Mouse (Mus musculus): ENCODE measurements around the gene Tff1. TPM values are rescaled to one million over a fixed set of nuclear protein-coding genes. Genes with fewer than 3 reads are reported as not detected.

The Tff1 gene
- polyA plus RNA-seq (2015; fragmentation: Nextera tagmentation; extraction: Ambion mirVana): 4.6 TPM in 1 of 2 replicates, not detected in the other

GRCm38 (mm10) chr17:31165127-31165526, at the start of gene Tff1:
Tff1 (minus strand) TSS chr17:31165277.
- no peak within 1 kb of the TSS for H3K27ac ChIP-seq (replicated peaks)
- 91% methylated on average over 6 of the region's 6 CpGs for WGBS
- no peak for ATAC-seq (ENCODE audit: low FRiP score)

GRCm38 (mm10) chr17:31211881-31212280, 46.8 kb upstream of the Tff1 start:
- 89% methylated on average over 6 of the region's 6 CpGs for WGBS
- no peaks in the 10 kb centered on the region for H3K4me1 ChIP-seq
- H3K27ac ChIP-seq (replicated peaks): no peak overlapping the region
- no peak overlapping the region for H3K4me2 ChIP-seq
- ATAC-seq (ENCODE audit: low FRiP score): no peak
- H3K9me3 ChIP-seq (replicated peaks): no peaks in the 10 kb centered on the region
- no peaks in the 10 kb centered on the region for H3K27me3 ChIP-seq (replicated peaks)
- no peaks in the 10 kb centered on the region for H3K36me3 ChIP-seq
- no peak overlapping the region for H3K4me3 ChIP-seq (replicated peaks)
- no peak overlapping the region for H3K9ac ChIP-seq (replicated peaks)

More at GRCm38 (mm10) chr17:31165127-31165526, at the start of gene Tff1:
- H3K4me3 ChIP-seq (replicated peaks): no peak within 1 kb of the TSS
- H3K36me3 ChIP-seq: no peaks in the 10 kb centered on the region
- no peaks in the 10 kb centered on the region for H3K27me3 ChIP-seq (replicated peaks)
- H3K9me3 ChIP-seq (replicated peaks): no peaks in the 10 kb centered on the region
- H3K4me2 ChIP-seq: no peak within 1 kb of the TSS
- H3K9ac ChIP-seq (replicated peaks): no peak within 1 kb of the TSS
- no peaks in the 10 kb centered on the region for H3K4me1 ChIP-seq

- H3K4me1 ChIP-seq: no peaks in the 10 kb centered on the region
- H3K27me3 ChIP-seq (replicated peaks): no peaks in the 10 kb centered on the region
- H3K4me3 ChIP-seq (replicated peaks): no peak overlapping the region
- H3K9ac ChIP-seq (replicated peaks): no peak overlapping the region
- no peaks in the 10 kb centered on the region for H3K36me3 ChIP-seq
- H3K27ac ChIP-seq (replicated peaks): no peak overlapping the region
- no peak overlapping the region for H3K4me2 ChIP-seq
- WGBS: 93% methylated on average over 7 of the region's 7 CpGs
- no peaks in the 10 kb centered on the region for H3K9me3 ChIP-seq (replicated peaks)
- no peak for ATAC-seq (ENCODE audit: low FRiP score)
Measured at GRCm38 (mm10) chr17:31210299-31210698, 45.2 kb upstream of the Tff1 start.

- H3K9me3 ChIP-seq (replicated peaks): no peaks in the 10 kb centered on the region
- H3K9ac ChIP-seq (replicated peaks): no peak overlapping the region
- H3K4me1 ChIP-seq: no peaks in the 10 kb centered on the region
- 95% methylated on average over 11 of the region's 11 CpGs for WGBS
- H3K36me3 ChIP-seq: no peaks in the 10 kb centered on the region
- no peaks in the 10 kb centered on the region for H3K27me3 ChIP-seq (replicated peaks)
- H3K4me3 ChIP-seq (replicated peaks): no peak overlapping the region
- H3K4me2 ChIP-seq: no peak overlapping the region
- no peak overlapping the region for H3K27ac ChIP-seq (replicated peaks)
- ATAC-seq (ENCODE audit: low FRiP score): no peak
Measured at GRCm38 (mm10) chr17:31209376-31209930, 44.4 kb upstream of the Tff1 start.

GRCm38 (mm10) chr17:31208654-31209053, 43.6 kb upstream of the Tff1 start:
- ATAC-seq (ENCODE audit: low FRiP score): no peak
- Histone ChIP-seq H3K4me3 (replicated peaks) (no peak overlapping the region), H3K36me3 (no peaks in the 10 kb centered on the region), H3K9me3 (replicated peaks) (no peaks in the 10 kb centered on the region), H3K9ac (replicated peaks) (no peak overlapping the region), H3K27me3 (replicated peaks) (no peaks in the 10 kb centered on the region), H3K4me2 (no peak overlapping the region), H3K4me1 (no peaks in the 10 kb centered on the region), H3K27ac (replicated peaks) (no peak overlapping the region)
- 80% methylated on average over 8 of the region's 8 CpGs for WGBS

- Histone ChIP-seq H3K27ac (replicated peaks) (no peak within 1 kb of the TSS), H3K4me1 (no peaks in the 10 kb centered on the region), H3K36me3 (no peaks in the 10 kb centered on the region), H3K4me3 (replicated peaks) (no peak within 1 kb of the TSS), H3K9me3 (replicated peaks) (no peaks in the 10 kb centered on the region), H3K27me3 (replicated peaks) (no peaks in the 10 kb centered on the region), H3K4me2 (no peak within 1 kb of the TSS), H3K9ac (replicated peaks) (no peak within 1 kb of the TSS)
- WGBS: 82% methylated on average over 12 of the region's 12 CpGs
- no peak for ATAC-seq (ENCODE audit: low FRiP score)
Measured at GRCm38 (mm10) chr17:31207771-31208334, 42.8 kb upstream of the Tff1 start, which contains the start of gene Ubash3a. Ubash3a (plus strand) TSS chr17:31207873.

GRCm38 (mm10) chr17:31198877-31199276, 33.8 kb upstream of the Tff1 start, which contains the start of gene Tmprss3:
Tmprss3 (minus strand) TSS chr17:31198977.
- H3K4me1 ChIP-seq: no peaks in the 10 kb centered on the region
- no peaks in the 10 kb centered on the region for H3K27me3 ChIP-seq (replicated peaks)
- H3K4me3 ChIP-seq (replicated peaks): no peak within 1 kb of the TSS
- H3K36me3 ChIP-seq: no peaks in the 10 kb centered on the region
- no peak for ATAC-seq (ENCODE audit: low FRiP score)
- no peak within 1 kb of the TSS for H3K27ac ChIP-seq (replicated peaks)
- no peak within 1 kb of the TSS for H3K9ac ChIP-seq (replicated peaks)
- no peak within 1 kb of the TSS for H3K4me2 ChIP-seq
- H3K9me3 ChIP-seq (replicated peaks): no peaks in the 10 kb centered on the region
- 84% methylated on average over 11 of the region's 11 CpGs for WGBS

GRCm38 (mm10) chr17:31196283-31196682, 31.2 kb upstream of the Tff1 start:
- no peak overlapping the region for H3K4me3 ChIP-seq (replicated peaks)
- no peaks in the 10 kb centered on the region for H3K27me3 ChIP-seq (replicated peaks)
- ATAC-seq (ENCODE audit: low FRiP score): no peak
- no peaks in the 10 kb centered on the region for H3K9me3 ChIP-seq (replicated peaks)
- H3K9ac ChIP-seq (replicated peaks): no peak overlapping the region
- H3K36me3 ChIP-seq: no peaks in the 10 kb centered on the region
- no peak overlapping the region for H3K27ac ChIP-seq (replicated peaks)
- H3K4me1 ChIP-seq: no peaks in the 10 kb centered on the region
- 88% methylated on average over 7 of the region's 7 CpGs for WGBS
- no peak overlapping the region for H3K4me2 ChIP-seq

- 85% methylated on average over 6 of the region's 6 CpGs for WGBS
- H3K4me2 ChIP-seq: no peak overlapping the region
- ATAC-seq (ENCODE audit: low FRiP score): no peak
Measured at GRCm38 (mm10) chr17:31195207-31195606, 30.1 kb upstream of the Tff1 start.

GRCm38 (mm10) chr17:31193360-31193759, 28.3 kb upstream of the Tff1 start:
- no peak for ATAC-seq (ENCODE audit: low FRiP score)

More at GRCm38 (mm10) chr17:31195207-31195606, 30.1 kb upstream of the Tff1 start:
- Histone ChIP-seq H3K4me1 (no peaks in the 10 kb centered on the region), H3K9me3 (replicated peaks) (no peaks in the 10 kb centered on the region), H3K27ac (replicated peaks) (no peak overlapping the region), H3K4me3 (replicated peaks) (no peak overlapping the region), H3K27me3 (replicated peaks) (no peaks in the 10 kb centered on the region), H3K36me3 (no peaks in the 10 kb centered on the region), H3K9ac (replicated peaks) (no peak overlapping the region)

GRCm38 (mm10) chr17:31192663-31193062, 27.6 kb upstream of the Tff1 start:
- Histone ChIP-seq H3K36me3 (no peaks in the 10 kb centered on the region), H3K4me1 (no peaks in the 10 kb centered on the region), H3K4me3 (replicated peaks) (no peak overlapping the region), H3K9me3 (replicated peaks) (no peaks in the 10 kb centered on the region), H3K9ac (replicated peaks) (no peak overlapping the region), H3K27me3 (replicated peaks) (no peaks in the 10 kb centered on the region), H3K4me2 (no peak overlapping the region), H3K27ac (replicated peaks) (no peak overlapping the region)
- ATAC-seq (ENCODE audit: low FRiP score): no peak
- WGBS: 51% methylated on average over 2 of the region's 2 CpGs

More at GRCm38 (mm10) chr17:31193360-31193759, 28.3 kb upstream of the Tff1 start:
- H3K27ac ChIP-seq (replicated peaks): no peak overlapping the region
- no peaks in the 10 kb centered on the region for H3K9me3 ChIP-seq (replicated peaks)
- H3K27me3 ChIP-seq (replicated peaks): no peaks in the 10 kb centered on the region
- H3K9ac ChIP-seq (replicated peaks): no peak overlapping the region
- no peak overlapping the region for H3K4me3 ChIP-seq (replicated peaks)
- H3K4me1 ChIP-seq: no peaks in the 10 kb centered on the region
- WGBS: 81% methylated on average over 9 of the region's 9 CpGs
- no peak overlapping the region for H3K4me2 ChIP-seq
- no peaks in the 10 kb centered on the region for H3K36me3 ChIP-seq

- Histone ChIP-seq H3K9me3 (replicated peaks) (no peaks in the 10 kb centered on the region), H3K4me2 (no peak overlapping the region), H3K27ac (replicated peaks) (no peak overlapping the region), H3K4me3 (replicated peaks) (no peak overlapping the region), H3K9ac (replicated peaks) (no peak overlapping the region), H3K4me1 (no peaks in the 10 kb centered on the region), H3K36me3 (no peaks in the 10 kb centered on the region), H3K27me3 (replicated peaks) (no peaks in the 10 kb centered on the region)
- WGBS: 70% methylated on average over 8 of the region's 8 CpGs
- ATAC-seq (ENCODE audit: low FRiP score): no peak
Measured at GRCm38 (mm10) chr17:31191825-31192224, 26.7 kb upstream of the Tff1 start.
